Mouse (Mus musculus): ENCODE results near the gene Moxd1.

DNA sequence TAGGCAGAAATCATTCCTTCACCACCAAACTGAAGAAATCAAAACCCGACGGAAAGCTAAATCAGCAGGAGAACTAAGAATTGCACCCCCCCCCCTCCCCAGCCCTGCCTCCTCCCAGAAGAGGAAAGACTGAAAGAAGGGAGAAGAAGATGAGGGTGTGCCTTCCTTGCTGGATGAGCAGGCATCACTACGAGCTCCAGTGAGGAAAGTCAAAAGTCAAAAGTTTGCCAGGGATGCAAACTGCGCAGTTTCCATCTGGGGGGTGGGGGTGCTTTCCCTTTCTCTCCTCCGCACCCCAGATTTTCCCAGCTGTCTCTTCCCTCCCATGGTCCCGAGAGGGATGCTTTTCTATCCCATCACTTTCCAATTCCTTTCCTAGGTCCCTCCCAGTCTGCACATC lies 406 bp upstream of the Moxd1 start:
- TF ChIP-seq CTCF (IDR thresholded peaks at IDR 0.05) (no peak), EP300 (IDR thresholded peaks at IDR 0.05; ENCODE audit: insufficient read depth, low read depth, low read length) (no peak)
